ENCODE assay signal across 8 mouse cellular contexts in the genomic region with DNA sequence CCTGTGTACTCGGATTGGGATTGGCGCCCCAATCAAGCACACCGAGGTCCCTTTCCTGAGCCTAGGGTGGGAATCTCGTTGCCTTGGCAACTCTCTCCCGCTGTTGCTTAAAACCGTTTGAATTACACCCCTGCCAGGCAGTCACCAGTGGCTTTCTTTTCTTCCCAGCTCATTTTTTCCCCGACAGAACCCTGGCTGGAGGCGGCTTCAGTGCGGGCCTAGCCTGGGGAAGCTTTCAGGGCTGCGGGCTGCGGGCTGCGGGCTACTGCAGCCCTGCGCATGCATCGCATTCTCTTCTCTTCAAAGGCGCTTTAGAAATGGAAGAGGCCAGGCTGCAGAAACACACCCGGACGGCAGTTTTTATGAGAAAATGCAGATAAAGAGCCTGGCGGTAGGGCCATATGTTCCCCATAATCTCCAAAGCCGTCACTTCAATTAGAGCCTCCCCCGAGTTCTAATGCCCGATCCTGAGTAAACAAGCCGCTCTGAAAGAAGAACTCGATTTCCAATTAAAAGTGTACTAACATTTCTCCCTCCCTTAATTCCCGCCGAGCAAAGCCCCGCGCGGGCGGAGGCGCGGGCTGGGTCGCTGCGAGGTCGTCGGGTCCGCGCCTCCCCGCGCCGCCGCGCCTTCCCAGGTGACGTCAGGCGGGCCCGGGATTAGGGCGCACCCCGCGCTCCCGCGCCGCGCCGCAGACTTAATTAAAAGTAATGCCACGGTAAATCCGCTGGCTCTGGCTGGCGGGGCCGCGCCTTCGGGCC.
DNase-seq lines count a peak whose midpoint lies in the region; ATAC-seq lines count a peak whose summit lies in the region.

No protein-coding gene starts in this region.

- H3K9me3 ChIP-seq in heart, embryonic 13.5 days: no peaks in the 10 kb centered on the region
- H3K9me3 ChIP-seq in midbrain, embryonic 14.5 days (ENCODE audit: control insufficient read depth, low read length): no peaks in the 10 kb centered on the region

- peak overlapping the region; percentile 76 for H3K9ac ChIP-seq in heart, embryonic 13.5 days
- peak overlapping the region; percentile 60 for H3K9ac ChIP-seq in midbrain, embryonic 14.5 days (replicated peaks; ENCODE audit: low read length)

- peaks cover 12% of the 10 kb centered on the region; the same call in 1 of the 2 replicates for H3K4me1 ChIP-seq in heart, embryonic 13.5 days
- peaks cover 13% of the 10 kb centered on the region; the same call in 1 of the 2 replicates for H3K4me1 ChIP-seq in midbrain, embryonic 14.5 days (ENCODE audit: control insufficient read depth, insufficient read depth, low read length)

- ATAC-seq in heart, embryonic 13.5 days (ENCODE audit: extremely low read depth, insufficient number of reproducible peaks, low FRiP score, low TSS enrichment): no peak
- peak; percentile 85 for ATAC-seq in midbrain, embryonic 14.5 days (ENCODE audit: low FRiP score, low TSS enrichment)
- no peak for ATAC-seq in erythroblast, adult 5-6 weeks (replicated peaks; ENCODE audit: low FRiP score, poor library complexity, severe bottlenecking)

- peaks cover 72% of the 10 kb centered on the region for H3K27me3 ChIP-seq in heart, embryonic 13.5 days (replicated peaks)
- H3K27me3 ChIP-seq in midbrain, embryonic 14.5 days (ENCODE audit: control insufficient read depth, insufficient read depth, low read length): peaks cover 15% of the 10 kb centered on the region; the same call in 1 of the 2 replicates

- peak overlapping the region; percentile 86 for H3K4me2 ChIP-seq in heart, embryonic 13.5 days
- H3K4me2 ChIP-seq in midbrain, embryonic 14.5 days (ENCODE audit: low read length): peak overlapping the region; percentile 73

- no peak overlapping the region for H3K27ac ChIP-seq in heart, embryonic 13.5 days (replicated peaks)
- peak overlapping the region; percentile 91 for H3K27ac ChIP-seq in midbrain, embryonic 14.5 days (replicated peaks; ENCODE audit: low read depth, low read length)

- H3K36me3 ChIP-seq in heart, embryonic 13.5 days: no peaks in the 10 kb centered on the region
- no peaks in the 10 kb centered on the region for H3K36me3 ChIP-seq in midbrain, embryonic 14.5 days (ENCODE audit: control insufficient read depth, insufficient read depth, low read length)

- H3K4me3 ChIP-seq in heart, embryonic 13.5 days: peak overlapping the region; percentile 61
- H3K4me3 ChIP-seq in midbrain, embryonic 14.5 days (replicated peaks; ENCODE audit: low read depth, low read length): peak overlapping the region; percentile 48

- WGBS in heart, embryonic 13.5 days: 1% methylated on average over 59 of the region's 59 CpGs
- under 1% methylated on average over 59 of the region's 59 CpGs for WGBS in midbrain, embryonic 14.5 days

- peak; percentile 4 to 24 for DNase-seq in left cerebral cortex, adult 18-20 months (ENCODE audit: low spot score in 2 of 2)
- no peak for DNase-seq in left cerebral cortex, adult 11 months (ENCODE audit: low spot score)
- DNase-seq in embryo, embryonic 10 days (ENCODE audit: low spot score): peak; percentile 65
- peak; percentile 37 to 58 for DNase-seq in layer of hippocampus, postnatal 10 days (ENCODE audit: low spot score in 2 of 2)
- DNase-seq in midbrain, embryonic 14.5 days: peak; percentile 88
- no peak for DNase-seq in spleen, adult 18-20 months

Comparison
In these comparisons a context has a peak if more than half of its experiments do, and no peak if none do; other contexts are left out.
1. DNase-seq: peak in left cerebral cortex, adult 18-20 months (2 of 2), embryo, embryonic 10 days (single experiment), layer of hippocampus, postnatal 10 days (2 of 2) and midbrain, embryonic 14.5 days (single experiment); none in left cerebral cortex, adult 11 months (single experiment) and spleen, adult 18-20 months (0 of 2).